8 mouse cellular contexts compared by ENCODE assay signal in genomic region chr7:101109856-101110350, GRCm38 (mm10). TPM values are rescaled to one million over a fixed set of nuclear protein-coding genes. Genes with fewer than 3 reads are reported as not detected.
DNase-seq lines count a peak whose midpoint lies in the region; ATAC-seq and TF ChIP-seq lines count a peak whose summit lies in the region.

No protein-coding gene starts in this region.

- peaks cover 13% of the 10 kb centered on the region; the same call in 1 of the 2 replicates for H3K4me1 ChIP-seq in forebrain, postnatal 0 days (ENCODE audit: insufficient read depth)
- H3K4me1 ChIP-seq in liver, embryonic 15.5 days (replicated peaks), result peaks cover 36% of the 10 kb centered on the region
- H3K4me1 ChIP-seq in small intestine, adult 2 months (ENCODE audit: control insufficient read depth, insufficient read depth, insufficient read length, low read length), result peaks cover 10% of the 10 kb centered on the region; the same call in 1 of the 2 replicates

- no peak for TF ChIP-seq CTCF in layer of hippocampus, adult 2 months (conservative IDR thresholded peaks at IDR 0.05)
- no peak for TF ChIP-seq CTCF in brain, embryonic 14.5 days (IDR thresholded peaks at IDR 0.05; ENCODE audit: borderline replicate concordance, extremely low read depth, insufficient read depth, insufficient read length)
- no peak for TF ChIP-seq CTCF in forebrain, postnatal 0 days (IDR thresholded peaks at IDR 0.05; ENCODE audit: low read depth)
- no peak for TF ChIP-seq CTCF in small intestine, adult 2 months (IDR thresholded peaks at IDR 0.05; ENCODE audit: extremely low read depth, insufficient read length, insufficient replicate concordance, low read depth, low read length)

- peak overlapping the region; percentile 92 for H3K9ac ChIP-seq in forebrain, postnatal 0 days
- peak overlapping the region; percentile 68 for H3K9ac ChIP-seq in liver, embryonic 15.5 days

- WGBS in forebrain, postnatal 0 days, result 7% methylated on average over 8 of the region's 8 CpGs
- WGBS in liver, embryonic 15.5 days (ENCODE audit: insufficient replicate concordance), result 16% methylated on average over 8 of the region's 8 CpGs
- WGBS in small intestine, adult 2 months, result 13% methylated on average over 8 of the region's 8 CpGs

- no peak for DNase-seq in layer of hippocampus, adult 2 months (ENCODE audit: low spot score in 2 of 2)
- DNase-seq in layer of hippocampus, adult 9-10 months (ENCODE audit: low spot score), result no peak
- peak; percentile 35 for DNase-seq in brain, embryonic 14.5 days (ENCODE audit: low read depth)
- no peak for DNase-seq in forebrain, postnatal 0 days
- no peak for DNase-seq in ovary, postnatal 36 days (ENCODE audit: low spot score)
- DNase-seq in natural killer cell, adult 2 months (ENCODE audit: low spot score in 2 of 2), result no peak

- peak overlapping the region; percentile 94 for H3K4me3 ChIP-seq in layer of hippocampus, adult 2 months
- H3K4me3 ChIP-seq in forebrain, postnatal 0 days (ENCODE audit: low read depth, low read length), result peak overlapping the region; percentile 77
- peak overlapping the region; percentile 70 for H3K4me3 ChIP-seq in liver, embryonic 15.5 days (replicated peaks)
- H3K4me3 ChIP-seq in small intestine, adult 2 months (ENCODE audit: low read depth, low read length), result peak overlapping the region; percentile 76

- H3K9me3 ChIP-seq in forebrain, postnatal 0 days (ENCODE audit: low read length), result no peaks in the 10 kb centered on the region
- H3K9me3 ChIP-seq in liver, embryonic 15.5 days (replicated peaks), result no peaks in the 10 kb centered on the region

- H3K36me3 ChIP-seq in forebrain, postnatal 0 days (ENCODE audit: insufficient read depth), result no peaks in the 10 kb centered on the region; the same call in 1 of the 2 replicates
- 0 out of 2 replicates have a peak, but pooled peaks cover 7% of the 10 kb centered on the region for H3K36me3 ChIP-seq in liver, embryonic 15.5 days (replicated peaks)
- H3K36me3 ChIP-seq in small intestine, adult 2 months (ENCODE audit: control insufficient read depth, insufficient read depth, low read length), result peaks cover 9% of the 10 kb centered on the region

- no peak for TF ChIP-seq POLR2A in brain, embryonic 14.5 days (IDR thresholded peaks at IDR 0.05; ENCODE audit: borderline replicate concordance, extremely low read depth, insufficient read depth, insufficient read length, poor library complexity, severe bottlenecking)
- TF ChIP-seq POLR2A in small intestine, adult 2 months (IDR thresholded peaks at IDR 0.05; ENCODE audit: low read depth, low read length), result no peak

- no peak for ATAC-seq in forebrain, postnatal 0 days
- no peak for ATAC-seq in liver, embryonic 15.5 days (ENCODE audit: insufficient read depth)

- H3K27me3 ChIP-seq in forebrain, postnatal 0 days (ENCODE audit: insufficient read depth, low read length), result no peaks in the 10 kb centered on the region
- H3K27me3 ChIP-seq in liver, embryonic 15.5 days, result no peaks in the 10 kb centered on the region; the same call in 1 of the 2 replicates
- H3K27me3 ChIP-seq in small intestine, adult 2 months (ENCODE audit: control insufficient read depth, insufficient read depth, low read length), result no peaks in the 10 kb centered on the region

- peak overlapping the region; percentile 94 for H3K27ac ChIP-seq in layer of hippocampus, adult 2 months
- H3K27ac ChIP-seq in forebrain, postnatal 0 days (ENCODE audit: low read depth, low read length), result peak overlapping the region; percentile 97
- peak overlapping the region; percentile 82 for H3K27ac ChIP-seq in liver, embryonic 15.5 days (replicated peaks)
- peak overlapping the region; percentile 4; the same call in 1 of the 2 replicates for H3K27ac ChIP-seq in small intestine, adult 2 months (ENCODE audit: insufficient read depth, low read depth, low read length)

- peak overlapping the region; percentile 75 for H3K4me2 ChIP-seq in forebrain, postnatal 0 days (ENCODE audit: low read depth)
- peak overlapping the region; percentile 90 for H3K4me2 ChIP-seq in liver, embryonic 15.5 days

RNA-seq across cellular contexts. Expression of gene Fchsd2, which starts 17.2 kb away (rescaled TPM):
- 10 to 100 TPM; 38.5 to 41.2 TPM for total RNA-seq in layer of hippocampus, adult 2 months (2021)
- polyA plus RNA-seq in brain, embryonic 14.5 days (2012; rRNA removed), result 40.7 and 54.0 TPM in 2 replicates
- total RNA-seq in forebrain, postnatal 0 days (2014; rRNA removed), result 59.6 and 66.8 TPM in 2 replicates
- polyA plus RNA-seq in forebrain, postnatal 0 days (2015; fragmentation: Nextera tagmentation; extraction: Ambion mirVana), result 24.7 and 36.3 TPM in 2 replicates
- 4.5 and 4.9 TPM in 2 replicates for polyA plus RNA-seq in liver, embryonic 15.5 days (2015; fragmentation: Nextera tagmentation; extraction: Ambion mirVana)
- 3.3 and 6.9 TPM in 2 replicates for polyA plus RNA-seq in small intestine, adult 2 months (2012; rRNA removed)

Comparison
In these comparisons a context has a peak if more than half of its experiments do, and no peak if none do; other contexts are left out.
1. H3K27ac ChIP-seq: peak in every context shown above with its lines; median percentile 97 in forebrain, postnatal 0 days; 94 in layer of hippocampus, adult 2 months; 82 in liver, embryonic 15.5 days; 4 in small intestine, adult 2 months.